Mouse (Mus musculus): Measurements from ENCODE around the gene Cpne6.

DNA sequence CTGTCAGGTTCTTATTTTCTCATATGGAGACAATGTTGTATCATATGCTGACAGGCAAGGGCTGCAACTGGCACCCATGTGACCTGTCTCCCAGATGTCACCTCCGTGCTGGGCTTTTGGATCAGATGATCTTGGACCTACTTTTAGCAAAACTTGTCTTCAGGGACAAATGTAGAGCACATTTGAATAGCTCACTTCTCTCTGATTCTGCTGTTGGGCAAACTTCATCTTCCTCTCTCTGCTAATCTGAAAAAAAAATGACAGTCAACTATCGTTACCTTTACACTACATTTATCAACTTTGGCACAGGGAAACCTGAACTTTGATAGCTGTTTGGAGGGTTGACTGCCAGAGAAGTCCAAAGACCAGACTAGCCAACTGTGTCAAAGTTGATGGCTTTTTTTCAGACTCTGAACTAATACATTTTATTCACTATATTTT lies 41.9 kb upstream of the Cpne6 start:
- TF ChIP-seq TAL1 (IDR thresholded peaks at IDR 0.05; ENCODE audit: low read length) (no peak), UBTF (IDR thresholded peaks at IDR 0.05; ENCODE audit: borderline replicate concordance, insufficient read depth, low read depth, low read length) (no peak), CTCF (IDR thresholded peaks at IDR 0.05 in 2 of 3, conservative IDR thresholded peaks at IDR 0.05 in 1 of 3; ENCODE audit: control insufficient read depth in 1 of 3, insufficient read depth in 1 of 3, low read depth in 2 of 3, low read length in 3 of 3, poor library complexity in 1 of 3, severe bottlenecking in 1 of 3) (no peak), POLR2A (IDR thresholded peaks at IDR 0.05; ENCODE audit: control insufficient read depth in 1 of 2, insufficient read depth in 1 of 2, low read depth in 1 of 2, low read length in 2 of 2, poor library complexity in 1 of 2) (no peak), EP300 (IDR thresholded peaks at IDR 0.05; ENCODE audit: low read depth in 1 of 2, low read length in 2 of 2) (no peak)
